Mouse (Mus musculus) lung, postnatal 0 days (tissue): ENCODE data around the gene Dhx35. TPM values are rescaled to one million over a fixed set of nuclear protein-coding genes. Genes with fewer than 3 reads are reported as not detected.

Source experiments
- ATAC-seq: fragments of 200-750 bp; cut with Nextera tagmentation; 2 replicates; pipeline ENCODE4 v1.8.0; 2017; ENCODE audit warnings: moderate library complexity
- DNase-seq: peaks from one replicate; pipeline ENCODE4 v3.0.0-alpha.2; 2016; ENCODE audit warnings: low spot score
- H3K27ac ChIP-seq: fragments of 300-500 bp; sonication (generic); 2 replicates; pipeline ENCODE4 v1.5.1; 2014; ENCODE audit warnings: antibody characterized with exemption, mild to moderate bottlenecking, low read length, mixed read lengths
- H3K27me3 ChIP-seq: fragments of 300-500 bp; sonication (generic); replicated peaks from 2 replicates; pipeline ENCODE4 v1.6.1; 2014; ENCODE audit warnings: low read length, mixed read lengths; ENCODE audit not compliant: insufficient read depth
- H3K36me3 ChIP-seq: fragments of 300-500 bp; sonication (generic); 2 replicates; pipeline ENCODE4 v1.6.1; 2014; ENCODE audit warnings: low read length, mixed read lengths; ENCODE audit not compliant: insufficient read depth
- H3K4me1 ChIP-seq: fragments of 300-500 bp; sonication (generic); 2 replicates; pipeline ENCODE4 v1.6.1; 2014; ENCODE audit warnings: antibody characterized with exemption, low read depth, low read length, mixed read lengths; ENCODE audit not compliant: insufficient read depth
- H3K4me2 ChIP-seq: fragments of 300-500 bp; sonication (generic); replicated peaks from 2 replicates; pipeline ENCODE4 v1.6.1; 2014; ENCODE audit warnings: low read depth, mild to moderate bottlenecking, low read length, moderate library complexity, mixed read lengths
- H3K4me3 ChIP-seq: fragments of 300-500 bp; sonication (generic); 2 replicates; pipeline ENCODE4 v1.5.1; 2014; ENCODE audit warnings: low read depth, low read length
- H3K9ac ChIP-seq: fragments of 300-500 bp; sonication (generic); replicated peaks from 2 replicates; pipeline ENCODE4 v1.6.1; 2014; ENCODE audit warnings: low read depth, mild to moderate bottlenecking
- H3K9me3 ChIP-seq: fragments of 300-500 bp; sonication (generic); 2 replicates; pipeline ENCODE4 v1.6.1; 2016; ENCODE audit warnings: low read length, mixed read lengths
- CTCF ChIP-seq: IDR thresholded peaks from 2 replicates; pipeline ENCODE4 v1.5.1; 2016; ENCODE audit warnings: antibody characterized with exemption, mild to moderate bottlenecking
- EP300 ChIP-seq: IDR thresholded peaks from 2 replicates; pipeline ENCODE4 v1.6.1; 2016; ENCODE audit warnings: antibody characterized with exemption, mild to moderate bottlenecking, control low read depth
- WGBS: fragments of 180-500 bp; shearing (Covaris S2); extraction: QIAGEN DNeasy Blood & Tissue Kit; methylation state at CpG from one replicate; pipeline ENCODE4 v1.1.7; 2014; 5-methylcytosine and 5-hydroxymethylcytosine counted together
- polyA plus RNA-seq: library from polyadenylated mRNA; unstranded; fragments of >200 nt; fragmentation: Nextera tagmentation; extraction: Ambion mirVana; gene quantifications from 2 replicates; pipeline ENCODE4 v1.2.1, GENCODE M21; 2015

Dhx35 gene
- 5.6 and 6.4 TPM in 2 replicates for polyA plus RNA-seq

DNA sequence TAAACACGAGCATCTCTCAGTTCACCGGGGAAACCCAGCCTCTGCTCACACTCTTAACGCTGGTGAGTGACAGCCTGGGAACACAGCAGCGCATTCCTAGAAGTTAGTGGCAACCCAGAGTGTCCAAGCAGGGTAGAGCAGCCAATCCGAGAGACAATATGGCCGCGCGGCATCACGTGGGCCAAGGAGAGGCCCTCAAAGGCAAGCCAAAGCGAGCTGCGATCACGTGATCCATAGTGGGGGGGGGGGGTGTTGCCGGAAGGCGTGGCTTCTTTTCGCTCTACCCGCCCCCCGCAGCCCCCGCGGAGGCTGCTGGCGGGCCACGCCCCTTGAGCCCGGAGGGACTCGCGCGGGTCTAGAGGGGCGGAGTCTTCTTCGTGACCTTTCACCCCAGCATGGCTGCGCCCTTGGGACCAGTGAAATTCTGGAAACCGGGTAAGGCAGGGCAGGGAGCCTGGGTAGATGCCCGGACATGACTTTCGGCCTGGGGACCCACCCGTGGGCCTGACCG, at the start of gene Dhx35:
Gene Dhx35, plus strand, starts transcription at position 314 of the 511 bp plus-strand sequence.
- no peaks in the 10 kb centered on the region for H3K9me3 ChIP-seq
- no peak; the same call in 1 of the 2 replicates for TF ChIP-seq EP300
- no peak for TF ChIP-seq CTCF
- H3K4me2 ChIP-seq, result peak within 1 kb of the TSS; percentile 85
- peak; percentile 97 for DNase-seq
- WGBS, result under 1% methylated on average over 33 of the region's 33 CpGs
- no peaks in the 10 kb centered on the region for H3K36me3 ChIP-seq
- peak within 1 kb of the TSS; percentile 72 for H3K4me3 ChIP-seq
- no peaks in the 10 kb centered on the region for H3K27me3 ChIP-seq
- peak; percentile 100 for ATAC-seq
- H3K4me1 ChIP-seq, result peaks cover 4% of the 10 kb centered on the region; the same call in 1 of the 2 replicates
- H3K9ac ChIP-seq, result peak within 1 kb of the TSS; percentile 60
- H3K27ac ChIP-seq, result peak within 1 kb of the TSS; percentile 68

DNA sequence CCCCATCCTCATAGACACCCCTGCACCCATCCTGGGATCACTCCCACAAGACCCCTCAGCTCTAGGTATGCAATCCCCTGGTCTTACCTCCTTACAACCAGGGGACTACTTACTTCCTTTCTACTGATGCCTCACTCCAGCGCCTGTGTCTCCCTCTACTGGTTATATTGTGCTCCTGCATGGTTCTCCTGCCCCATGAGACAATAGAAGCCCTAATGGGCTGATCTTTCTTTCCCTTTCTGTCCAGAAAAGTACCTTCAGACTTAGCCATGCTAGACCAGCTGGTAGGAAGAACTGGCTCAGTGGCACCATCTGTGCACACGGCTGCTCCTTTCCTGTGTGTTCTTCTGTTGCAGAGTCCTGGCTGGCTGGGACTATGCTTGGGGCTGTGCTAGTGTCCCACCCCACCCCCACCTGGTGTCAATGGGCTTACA, 49.5 kb upstream of the Dhx35 start:
- no peaks in the 10 kb centered on the region for H3K9me3 ChIP-seq
- WGBS, result 9% methylated on average over 2 of the region's 2 CpGs
- no peaks in the 10 kb centered on the region for H3K27me3 ChIP-seq
- DNase-seq (peak; percentile 66), ATAC-seq (no peak)
- H3K4me1 ChIP-seq, result no peaks in the 10 kb centered on the region
- no peak overlapping the region for H3K27ac ChIP-seq
- no peak overlapping the region for H3K4me2 ChIP-seq
- no peak overlapping the region for H3K9ac ChIP-seq
- no peak overlapping the region for H3K4me3 ChIP-seq
- TF ChIP-seq CTCF, result peak; percentile 90
- no peak for TF ChIP-seq EP300
- H3K36me3 ChIP-seq, result no peaks in the 10 kb centered on the region

DNA sequence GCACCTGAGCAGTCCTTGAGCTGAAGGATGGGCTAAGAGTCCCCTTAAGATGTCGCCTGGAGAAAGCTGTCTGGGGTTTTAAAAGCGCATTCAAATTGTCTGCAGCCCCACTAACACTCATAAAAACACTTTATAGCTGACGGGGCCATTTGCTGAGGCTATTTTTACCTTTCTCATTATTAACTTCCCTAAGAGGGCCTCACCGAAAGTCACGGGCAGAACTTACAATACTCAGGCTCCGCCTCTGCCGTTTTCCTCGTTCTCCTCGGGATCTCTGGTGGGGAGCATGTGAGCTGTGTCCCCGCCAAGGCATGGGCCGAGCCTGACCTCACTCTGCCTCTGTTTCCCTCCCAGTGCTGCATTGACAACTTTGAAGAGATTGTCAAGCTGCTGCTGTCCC, 48.4 kb upstream of the Dhx35 start:
- Histone ChIP-seq H3K9me3 (no peaks in the 10 kb centered on the region), H3K4me3 (no peak overlapping the region), H3K36me3 (no peaks in the 10 kb centered on the region), H3K4me2 (no peak overlapping the region), H3K27me3 (no peaks in the 10 kb centered on the region), H3K27ac (no peak overlapping the region), H3K4me1 (no peaks in the 10 kb centered on the region), H3K9ac (no peak overlapping the region)
- DNase-seq (no peak), ATAC-seq (no peak)
- TF ChIP-seq EP300 (no peak), CTCF (no peak)
- 47% methylated on average over 11 of the region's 11 CpGs for WGBS

DNA sequence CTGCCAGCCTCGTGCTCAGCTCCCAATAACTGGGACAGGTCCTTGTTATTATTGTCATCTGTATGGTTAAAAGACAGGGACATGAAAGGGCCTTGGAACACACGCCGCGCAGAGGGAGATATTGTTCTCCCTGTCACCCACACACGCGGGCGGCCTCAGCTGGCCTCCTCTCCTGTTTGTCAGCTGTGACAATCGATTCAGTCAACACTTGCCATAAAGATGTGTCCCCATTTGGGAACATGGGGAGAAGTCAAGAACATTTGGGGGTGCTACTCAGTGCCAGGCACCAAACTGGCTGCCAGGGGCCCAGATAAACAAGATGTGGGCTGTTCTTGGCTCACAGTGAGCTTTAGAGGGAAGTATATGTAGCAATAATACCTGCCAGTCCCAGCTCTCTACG, 45.2 kb upstream of the Dhx35 start:
- no peak for ATAC-seq
- Histone ChIP-seq H3K9me3 (no peaks in the 10 kb centered on the region), H3K9ac (no peak overlapping the region), H3K4me2 (no peak overlapping the region), H3K4me3 (no peak overlapping the region), H3K4me1 (no peaks in the 10 kb centered on the region), H3K27me3 (no peaks in the 10 kb centered on the region), H3K36me3 (no peaks in the 10 kb centered on the region), H3K27ac (no peak overlapping the region)
- DNase-seq, result no peak
- whole genome bisulfite sequencing, result 90% methylated on average over 9 of the region's 9 CpGs
- TF ChIP-seq EP300 (no peak), CTCF (no peak)

DNA sequence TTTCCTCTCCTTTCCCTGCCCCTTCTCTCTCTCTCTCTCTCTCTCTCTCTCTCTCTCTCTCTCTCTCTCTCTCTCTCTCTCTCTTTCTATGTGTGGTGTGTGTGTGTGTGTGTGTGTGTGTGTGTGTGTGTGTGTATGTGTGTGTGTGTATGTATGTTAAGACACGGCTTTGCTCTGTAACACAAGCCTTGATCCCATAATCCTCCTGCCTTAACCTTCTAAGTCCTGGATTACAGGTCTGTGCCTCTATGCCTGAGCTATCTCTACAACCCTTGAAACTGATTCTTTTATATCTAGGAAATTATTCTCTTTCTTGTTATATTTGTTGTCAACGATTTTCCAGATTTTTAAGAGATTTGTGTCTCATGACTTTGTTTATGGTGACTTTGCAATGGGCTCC, 34.4 kb upstream of the Dhx35 start:
- Histone ChIP-seq H3K36me3 (no peaks in the 10 kb centered on the region), H3K4me1 (no peaks in the 10 kb centered on the region), H3K4me3 (no peak overlapping the region), H3K4me2 (no peak overlapping the region), H3K9me3 (no peaks in the 10 kb centered on the region), H3K9ac (no peak overlapping the region), H3K27ac (no peak overlapping the region), H3K27me3 (no peaks in the 10 kb centered on the region)
- 62% methylated on average over 2 of the region's 2 CpGs for WGBS
- TF ChIP-seq CTCF (no peak), EP300 (no peak)
- ATAC-seq, result no peak
- no peak for DNase-seq

DNA sequence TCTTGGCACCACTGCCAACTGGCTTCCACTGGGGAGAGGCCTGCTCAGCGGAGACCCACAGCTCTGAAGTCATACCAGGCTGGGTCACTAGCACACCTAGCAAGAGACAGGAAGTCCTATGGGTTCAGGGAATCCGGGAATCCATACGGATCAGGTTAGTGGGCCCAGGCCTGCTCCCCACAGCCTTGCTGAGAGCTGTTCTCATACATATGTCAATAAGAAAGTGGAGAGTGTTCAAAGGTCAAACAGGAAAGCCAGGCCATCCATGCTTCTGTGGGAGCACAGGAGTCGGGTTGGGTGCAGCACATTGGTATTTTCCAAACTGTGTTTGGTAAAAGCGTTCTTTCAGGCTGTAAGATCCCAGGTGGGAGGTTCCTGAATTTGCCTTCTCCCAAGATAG, 32.3 kb upstream of the Dhx35 start:
- TF ChIP-seq EP300, result no peak
- TF ChIP-seq CTCF, result no peak
- 71% methylated on average over 5 of the region's 5 CpGs for WGBS

More for the DNA sequence above, 32.3 kb upstream of the Dhx35 start:
- no peak for ATAC-seq
- no peak overlapping the region for H3K9ac ChIP-seq
- no peak overlapping the region for H3K27ac ChIP-seq
- H3K4me1 ChIP-seq, result no peaks in the 10 kb centered on the region; the same call in 1 of the 2 replicates
- H3K4me3 ChIP-seq, result no peak overlapping the region
- no peaks in the 10 kb centered on the region for H3K36me3 ChIP-seq
- DNase-seq, result no peak
- H3K27me3 ChIP-seq, result no peaks in the 10 kb centered on the region
- no peak overlapping the region for H3K4me2 ChIP-seq
- H3K9me3 ChIP-seq, result no peaks in the 10 kb centered on the region
